Mouse (Mus musculus): ENCODE measurements around the gene Gp5.

Gene Gp5

DNA sequence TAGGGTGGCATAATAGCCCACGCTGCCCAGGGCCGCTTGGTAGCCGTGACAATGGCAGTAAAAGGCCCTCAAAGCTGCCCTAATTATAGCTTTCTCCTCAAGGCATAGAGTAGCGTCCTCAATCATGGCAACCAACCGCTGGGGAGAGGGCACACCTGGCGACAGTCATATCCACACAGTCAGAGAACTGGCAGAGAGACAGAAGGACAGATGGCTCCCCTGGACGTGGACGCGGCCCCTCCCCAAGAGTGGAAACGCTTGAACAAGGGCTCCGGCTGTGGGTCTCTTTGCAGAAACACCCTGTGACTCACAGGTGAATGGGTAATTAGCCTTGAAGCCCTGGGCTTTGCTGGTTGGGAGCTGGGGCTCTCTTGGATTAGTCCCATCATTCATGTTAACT lies 32.2 kb downstream of the Gp5 start:
- no peak for DNase-seq (ENCODE audit: low spot score)

DNA sequence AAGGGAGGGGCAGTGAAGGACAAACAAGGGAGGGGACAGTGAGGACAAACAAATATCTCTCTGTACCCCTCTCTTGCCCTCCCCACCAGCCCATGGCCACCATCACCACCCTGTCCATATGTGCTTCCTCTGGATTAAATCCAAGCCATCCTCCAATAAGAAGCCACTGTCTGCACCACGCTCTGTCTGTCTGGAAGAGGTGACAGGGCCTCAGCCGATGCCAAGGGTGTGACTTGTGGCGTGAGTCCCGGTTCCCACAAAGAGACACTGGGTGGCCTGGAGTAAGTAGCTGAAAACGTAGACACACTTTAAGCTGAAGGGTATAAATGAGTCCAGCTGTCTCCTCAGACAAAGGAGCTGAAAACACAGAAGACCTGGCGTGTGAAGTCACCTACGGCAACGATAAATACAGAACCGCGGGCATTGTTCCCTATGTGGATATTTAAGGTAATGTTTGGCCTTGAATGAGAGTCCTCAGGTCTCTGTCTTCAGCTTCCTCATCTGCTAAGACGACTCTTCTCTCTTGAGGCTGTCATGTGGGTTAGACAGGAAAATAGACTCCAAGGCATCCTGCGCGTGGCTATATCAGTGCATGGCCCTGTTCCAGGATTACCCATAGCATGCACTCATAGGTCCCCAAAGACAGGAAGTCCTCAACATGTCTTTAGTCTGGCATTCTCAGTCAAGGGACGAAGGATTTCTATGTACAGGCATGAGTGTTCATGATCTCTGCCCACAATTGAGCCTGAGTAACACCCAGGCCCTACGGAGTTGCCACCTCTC lies 34.8 kb downstream of the Gp5 start:
- no peak for DNase-seq (ENCODE audit: low spot score)

DNA sequence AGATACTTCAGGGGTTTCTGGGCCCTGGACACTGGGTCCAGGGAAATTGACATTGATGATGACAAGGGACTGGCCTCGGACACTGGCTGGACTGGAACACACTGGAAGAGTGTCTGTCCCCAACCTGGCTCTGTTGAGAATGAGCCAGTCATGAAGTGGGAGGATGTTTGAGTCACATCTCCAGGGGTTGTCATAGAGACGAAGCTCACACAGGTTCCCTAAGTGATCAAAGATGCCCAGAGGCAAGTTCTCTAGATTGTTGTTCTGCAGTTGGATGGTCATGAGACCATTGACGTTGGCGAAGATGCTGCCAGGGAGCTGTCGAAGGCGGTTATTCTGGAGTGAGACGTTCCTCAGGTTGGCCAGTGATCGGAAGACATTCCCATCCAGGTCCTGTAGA lies 37.5 kb downstream of the Gp5 start:
- DNase-seq (ENCODE audit: low spot score): no peak

DNA sequence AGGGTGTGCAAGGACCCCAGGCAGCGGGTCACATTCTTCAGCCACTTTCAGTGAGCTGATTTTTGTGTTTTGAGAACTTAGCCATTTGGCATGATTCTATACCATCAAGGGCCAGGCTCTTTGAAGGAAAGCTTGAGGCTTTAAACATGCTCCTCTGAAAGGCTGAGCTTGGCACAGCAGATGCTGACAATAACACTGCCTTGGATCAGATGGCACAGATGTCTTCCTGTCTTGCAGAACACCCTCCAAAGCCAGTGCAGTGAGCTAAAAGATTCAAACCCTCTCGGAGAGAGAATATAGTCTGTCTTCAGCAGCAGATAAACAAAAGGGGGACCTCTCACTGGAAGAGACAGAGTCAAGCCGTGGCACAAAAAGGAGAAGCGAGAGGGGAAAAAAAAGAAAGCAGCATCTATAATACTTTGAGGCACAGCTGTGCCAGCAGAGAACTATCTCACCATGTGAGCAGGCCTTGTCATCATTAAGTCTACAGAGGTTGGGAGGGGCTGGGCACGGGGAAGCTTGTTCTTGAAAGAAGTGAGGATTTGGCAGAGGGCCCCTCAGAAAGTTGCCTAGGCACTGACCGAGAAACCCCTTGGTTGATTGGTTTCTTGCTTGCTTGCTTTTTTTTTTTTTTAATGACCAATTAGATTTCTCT lies 38.5 kb downstream of the Gp5 start:
- DNase-seq (ENCODE audit: low spot score): no peak

DNA sequence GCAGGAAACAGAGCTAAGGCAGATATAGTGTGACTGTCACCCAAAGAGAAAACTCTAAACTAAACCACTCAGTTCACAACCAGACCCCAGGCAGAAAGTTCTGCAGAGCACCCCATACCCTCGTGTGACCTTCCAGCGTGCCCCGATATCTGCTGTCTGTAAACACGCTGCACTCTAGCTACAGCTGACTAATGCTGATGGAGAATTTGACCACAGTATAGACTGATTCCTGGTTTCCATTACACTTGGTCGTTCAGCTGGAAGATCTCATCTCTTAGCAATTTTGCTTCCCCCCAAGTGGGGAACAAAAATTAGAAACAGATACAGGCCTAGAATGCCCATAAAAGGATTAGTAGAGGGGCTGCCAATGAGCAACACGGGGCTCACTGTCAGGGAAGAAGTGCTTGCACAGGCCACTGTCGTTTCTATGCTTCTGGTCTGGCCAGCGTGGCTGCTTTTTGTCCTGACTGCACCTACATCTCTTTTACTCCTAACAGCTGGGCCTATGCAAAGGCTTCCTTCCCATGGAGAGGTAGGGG lies 39.3 kb downstream of the Gp5 start:
- DNase-seq (ENCODE audit: low spot score): no peak

DNA sequence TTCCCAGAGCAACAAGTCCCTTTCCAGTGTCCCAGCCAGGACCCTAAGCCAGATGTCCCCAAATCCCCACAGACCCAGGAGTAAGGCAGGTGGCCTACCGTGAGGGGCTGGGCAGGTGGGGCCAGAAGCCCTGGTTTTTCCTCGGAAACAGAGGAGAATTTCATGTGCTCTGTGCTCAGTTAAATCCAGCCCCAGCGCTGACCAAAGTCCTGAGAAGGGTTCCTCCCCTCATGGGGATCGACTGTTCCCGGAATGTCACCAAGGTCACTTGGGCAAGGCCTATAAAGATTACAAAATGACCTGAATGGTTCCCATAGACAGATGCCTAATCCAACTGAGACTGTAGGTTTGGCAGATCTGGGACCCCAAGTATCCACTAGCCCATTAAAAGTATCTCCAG lies 43.2 kb downstream of the Gp5 start, which contains the start of gene Cpn2:
Gene Cpn2 (minus strand): TSS at position 141 of the 400 bp plus-strand sequence.
- no peak for DNase-seq (ENCODE audit: low spot score)

DNA sequence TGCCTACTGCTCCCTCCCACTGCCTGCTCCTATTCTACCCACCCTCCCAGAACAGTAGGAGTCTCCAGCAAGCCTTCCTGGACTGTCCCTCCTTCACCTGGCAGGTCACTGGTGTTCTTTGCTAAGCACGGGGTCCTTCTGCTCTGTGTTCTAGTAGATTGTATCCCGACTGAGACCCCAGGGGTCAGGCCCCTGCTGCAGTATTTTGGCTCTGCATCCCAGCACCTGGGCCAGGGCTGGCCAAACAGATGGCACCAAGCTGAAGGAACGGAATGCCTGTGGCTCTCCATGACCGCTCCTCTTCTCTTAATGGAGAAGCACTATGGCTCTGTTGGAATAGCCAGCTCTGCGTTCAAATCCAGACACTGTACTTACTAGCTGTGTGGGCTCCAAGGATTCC lies 44.0 kb downstream of the Gp5 start:
- DNase-seq (ENCODE audit: low spot score): no peak

GRCm38 (mm10) chr16:30265611-30266010 lies 45.0 kb downstream of the Gp5 start:
- DNase-seq (ENCODE audit: low spot score): no peak

DNA sequence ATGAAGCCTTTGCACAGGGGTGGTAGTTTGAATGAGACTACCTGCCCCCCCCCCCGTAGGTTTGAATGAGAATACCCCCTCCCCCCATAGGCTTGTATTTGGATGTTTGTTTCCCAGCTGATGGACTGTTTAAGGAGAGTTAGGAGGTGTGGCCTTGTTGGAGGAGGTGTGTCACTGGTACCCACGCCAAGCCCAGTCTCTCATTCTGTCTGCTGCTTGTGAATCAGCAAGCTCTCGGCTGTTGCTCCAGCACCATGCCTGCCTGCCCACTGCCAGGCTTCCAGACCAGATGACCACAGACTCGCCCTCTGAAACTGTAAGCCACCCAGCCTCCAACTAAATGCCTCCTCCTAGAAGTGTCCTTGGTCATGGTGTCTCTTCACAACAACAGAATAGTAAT lies 47.4 kb downstream of the Gp5 start:
- no peak for DNase-seq (ENCODE audit: low spot score)

DNA sequence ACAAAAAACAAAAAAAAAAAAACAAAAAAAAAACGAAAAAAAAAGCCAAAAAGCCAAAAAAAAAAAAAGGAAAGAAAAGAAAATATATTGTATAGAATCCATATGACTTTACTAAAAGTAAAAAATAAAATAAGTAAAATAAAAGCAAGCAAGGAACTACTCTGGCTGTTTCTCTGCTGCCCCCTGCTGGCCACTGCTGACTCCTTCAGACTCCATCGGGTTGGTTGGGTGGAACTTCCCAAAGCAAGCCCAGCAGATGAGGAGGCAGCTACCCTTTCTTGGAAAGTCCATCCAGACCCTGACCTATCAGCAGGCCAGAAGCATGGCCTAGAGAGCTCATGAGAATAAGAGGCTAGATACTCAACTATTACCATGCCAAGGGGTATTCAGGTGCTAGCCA lies 47.9 kb downstream of the Gp5 start:
- peak; percentile 72 for DNase-seq (ENCODE audit: low spot score)

DNA sequence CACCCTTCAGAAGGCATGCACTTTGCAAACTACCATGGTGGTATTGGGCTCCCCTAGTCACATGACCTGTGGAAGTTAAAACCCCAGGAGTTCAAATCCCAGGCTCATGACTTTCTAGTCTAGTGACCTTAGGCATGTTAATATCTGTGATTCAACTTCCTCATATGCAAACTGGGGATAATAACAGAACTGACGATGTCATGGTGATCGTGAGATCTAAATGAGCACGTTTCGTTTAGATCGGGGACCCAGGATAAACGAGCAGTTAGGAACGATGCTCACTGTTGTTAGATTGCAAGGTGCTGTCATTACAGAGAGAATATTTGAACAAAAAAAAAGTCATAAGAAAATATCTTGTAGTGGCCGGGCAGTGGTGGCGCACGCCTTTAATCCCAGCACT lies 48.4 kb downstream of the Gp5 start:
- DNase-seq (ENCODE audit: low spot score): no peak

DNA sequence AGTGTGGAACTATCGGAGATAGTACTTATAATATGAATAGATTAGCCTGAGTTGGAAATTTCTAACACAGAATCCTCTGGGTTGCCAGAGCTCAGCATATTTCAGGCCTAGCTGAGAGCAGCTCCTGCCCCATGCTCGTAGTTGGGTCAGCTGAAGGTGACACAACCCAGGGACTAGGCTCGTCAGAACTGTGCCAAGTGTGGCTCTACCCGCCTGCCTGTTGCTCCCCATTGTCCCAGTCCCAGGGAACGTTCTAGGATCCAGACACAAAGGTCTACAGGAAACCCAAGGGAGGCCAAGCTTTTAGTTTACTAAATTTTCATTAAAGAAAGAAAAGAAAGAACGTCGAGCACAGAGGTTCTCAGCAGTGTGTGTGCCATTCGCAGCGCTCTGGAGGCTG lies 49.2 kb downstream of the Gp5 start:
- no peak for DNase-seq (ENCODE audit: low spot score)

GRCm38 (mm10) chr16:30260012-30260635 lies 50.5 kb downstream of the Gp5 start:
- DNase-seq (ENCODE audit: low spot score): no peak

DNA sequence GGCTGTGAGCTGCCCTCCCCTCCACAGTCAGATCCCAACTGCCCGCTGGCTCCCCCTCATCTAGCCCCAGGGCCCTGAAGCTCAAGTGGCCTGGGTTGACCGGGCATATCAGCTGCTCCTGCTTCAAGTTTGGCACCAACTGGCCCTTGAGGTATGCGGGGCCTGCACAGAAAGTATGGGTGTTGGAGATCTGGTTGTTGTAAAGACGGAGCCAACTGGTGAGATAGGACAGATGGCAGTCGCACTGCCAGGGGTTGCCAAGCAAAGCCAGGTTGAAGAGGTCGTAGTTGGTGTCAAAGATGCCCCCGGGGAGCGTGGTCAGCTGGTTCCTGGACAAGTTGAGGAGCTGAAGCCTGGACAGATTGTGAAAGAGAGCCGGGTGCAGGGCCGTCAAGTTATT lies 51.1 kb downstream of the Gp5 start:
- no peak for DNase-seq (ENCODE audit: low spot score)

GRCm38 (mm10) chr16:30258441-30258840 lies 52.1 kb downstream of the Gp5 start:
- DNase-seq (ENCODE audit: low spot score): no peak

- no peak for DNase-seq (ENCODE audit: low spot score)
Observed at GRCm38 (mm10) chr16:30257718-30258117, 52.9 kb downstream of the Gp5 start.
